Mouse (Mus musculus) lung, postnatal 0 days (tissue): ENCODE measurements around the gene Hoxa7. TPM values are rescaled to one million over a fixed set of nuclear protein-coding genes. Genes with fewer than 3 reads are reported as not detected.

Experiments used
- ATAC-seq: fragments of 200-750 bp; cut with Nextera tagmentation; 2 replicates; pipeline ENCODE4 v1.8.0; 2017; ENCODE audit warnings: moderate library complexity
- DNase-seq: peaks from one replicate; pipeline ENCODE4 v3.0.0-alpha.2; 2016; ENCODE audit warnings: low spot score
- H3K27ac ChIP-seq: fragments of 300-500 bp; sonication (generic); 2 replicates; pipeline ENCODE4 v1.5.1; 2014; ENCODE audit warnings: antibody characterized with exemption, mild to moderate bottlenecking, low read length, mixed read lengths
- H3K27me3 ChIP-seq: fragments of 300-500 bp; sonication (generic); replicated peaks from 2 replicates; pipeline ENCODE4 v1.6.1; 2014; ENCODE audit warnings: low read length, mixed read lengths; ENCODE audit not compliant: insufficient read depth
- H3K36me3 ChIP-seq: fragments of 300-500 bp; sonication (generic); 2 replicates; pipeline ENCODE4 v1.6.1; 2014; ENCODE audit warnings: low read length, mixed read lengths; ENCODE audit not compliant: insufficient read depth
- H3K4me1 ChIP-seq: fragments of 300-500 bp; sonication (generic); 2 replicates; pipeline ENCODE4 v1.6.1; 2014; ENCODE audit warnings: antibody characterized with exemption, low read depth, low read length, mixed read lengths; ENCODE audit not compliant: insufficient read depth
- H3K4me2 ChIP-seq: fragments of 300-500 bp; sonication (generic); replicated peaks from 2 replicates; pipeline ENCODE4 v1.6.1; 2014; ENCODE audit warnings: low read depth, mild to moderate bottlenecking, low read length, moderate library complexity, mixed read lengths
- H3K4me3 ChIP-seq: fragments of 300-500 bp; sonication (generic); 2 replicates; pipeline ENCODE4 v1.5.1; 2014; ENCODE audit warnings: low read depth, low read length
- H3K9ac ChIP-seq: fragments of 300-500 bp; sonication (generic); replicated peaks from 2 replicates; pipeline ENCODE4 v1.6.1; 2014; ENCODE audit warnings: low read depth, mild to moderate bottlenecking
- H3K9me3 ChIP-seq: fragments of 300-500 bp; sonication (generic); 2 replicates; pipeline ENCODE4 v1.6.1; 2016; ENCODE audit warnings: low read length, mixed read lengths
- CTCF ChIP-seq: IDR thresholded peaks from 2 replicates; pipeline ENCODE4 v1.5.1; 2016; ENCODE audit warnings: antibody characterized with exemption, mild to moderate bottlenecking
- EP300 ChIP-seq: IDR thresholded peaks from 2 replicates; pipeline ENCODE4 v1.6.1; 2016; ENCODE audit warnings: antibody characterized with exemption, mild to moderate bottlenecking, control low read depth
- WGBS: fragments of 180-500 bp; shearing (Covaris S2); extraction: QIAGEN DNeasy Blood & Tissue Kit; methylation state at CpG from one replicate; pipeline ENCODE4 v1.1.7; 2014; 5-methylcytosine and 5-hydroxymethylcytosine counted together
- polyA plus RNA-seq: library from polyadenylated mRNA; unstranded; fragments of >200 nt; fragmentation: Nextera tagmentation; extraction: Ambion mirVana; gene quantifications from 2 replicates; pipeline ENCODE4 v1.2.1, GENCODE M21; 2015

The Hoxa7 gene
- polyA plus RNA-seq, 1 experiment from 2014 or later = 8.7 TPM

- Histone ChIP-seq H3K4me1 (no peaks in the 10 kb centered on the region; the same call in 1 of the 2 replicates), H3K9me3 (no peaks in the 10 kb centered on the region), H3K27ac (no peak overlapping the region), H3K4me2 (no peak overlapping the region), H3K27me3 (peaks cover 95% of the 10 kb centered on the region), H3K9ac (no peak overlapping the region), H3K4me3 (no peak overlapping the region), H3K36me3 (no peaks in the 10 kb centered on the region)
- TF ChIP-seq EP300 (no peak), CTCF (no peak)
- DNase-seq (no peak), ATAC-seq (no peak)
- 26% methylated on average over 6 of the region's 6 CpGs for WGBS
Measured at GRCm38 (mm10) chr6:52235866-52236265, 14.2 kb upstream of the Hoxa7 start.

- Histone ChIP-seq H3K36me3 (no peaks in the 10 kb centered on the region), H3K4me1 (no peaks in the 10 kb centered on the region; the same call in 1 of the 2 replicates), H3K4me3 (no peak overlapping the region), H3K27me3 (peaks cover 95% of the 10 kb centered on the region), H3K9me3 (no peaks in the 10 kb centered on the region), H3K27ac (no peak overlapping the region), H3K9ac (no peak overlapping the region), H3K4me2 (no peak overlapping the region)
- DNase-seq = no peak
- ATAC-seq = no peak
- no peak for TF ChIP-seq EP300
- TF ChIP-seq CTCF = no peak
- WGBS = 38% methylated on average over 9 of the region's 9 CpGs
Measured at GRCm38 (mm10) chr6:52235267-52235666, 13.6 kb upstream of the Hoxa7 start.

- TF ChIP-seq CTCF = no peak
- TF ChIP-seq EP300 = no peak
- Histone ChIP-seq H3K4me3 (no peak overlapping the region), H3K27me3 (peaks cover 95% of the 10 kb centered on the region), H3K36me3 (no peaks in the 10 kb centered on the region), H3K9me3 (no peaks in the 10 kb centered on the region), H3K27ac (no peak overlapping the region), H3K9ac (no peak overlapping the region), H3K4me1 (no peaks in the 10 kb centered on the region), H3K4me2 (no peak overlapping the region)
- 4% methylated on average over 49 of the region's 68 CpGs for WGBS
- DNase-seq (no peak), ATAC-seq (no peak)
Measured at GRCm38 (mm10) chr6:52234428-52235140, 12.9 kb upstream of the Hoxa7 start.

GRCm38 (mm10) chr6:52233546-52234427, 12.1 kb upstream of the Hoxa7 start:
- TF ChIP-seq EP300 = no peak
- no peak for TF ChIP-seq CTCF
- DNase-seq (no peak), ATAC-seq (peak; percentile 19; the same call in 1 of the 2 replicates)
- Histone ChIP-seq H3K9me3 (no peaks in the 10 kb centered on the region), H3K4me2 (no peak overlapping the region), H3K9ac (no peak overlapping the region), H3K27ac (no peak overlapping the region), H3K36me3 (no peaks in the 10 kb centered on the region), H3K4me3 (no peak overlapping the region; the same call in 1 of the 2 replicates), H3K4me1 (no peaks in the 10 kb centered on the region), H3K27me3 (peaks cover 91% of the 10 kb centered on the region)
- 2% methylated on average over 63 of the region's 70 CpGs for WGBS

GRCm38 (mm10) chr6:52232984-52233545, 11.4 kb upstream of the Hoxa7 start:
- peaks cover 84% of the 10 kb centered on the region for H3K27me3 ChIP-seq
- H3K36me3 ChIP-seq = no peaks in the 10 kb centered on the region
- H3K9me3 ChIP-seq = no peaks in the 10 kb centered on the region
- no peak overlapping the region for H3K27ac ChIP-seq
- no peak overlapping the region for H3K9ac ChIP-seq
- 1% methylated on average over 23 of the region's 23 CpGs for WGBS
- no peak for DNase-seq
- no peak overlapping the region for H3K4me3 ChIP-seq
- H3K4me2 ChIP-seq = no peak overlapping the region
- TF ChIP-seq EP300 = no peak
- TF ChIP-seq CTCF = no peak
- no peak for ATAC-seq
- H3K4me1 ChIP-seq = no peaks in the 10 kb centered on the region

GRCm38 (mm10) chr6:52232568-52232965, 10.9 kb upstream of the Hoxa7 start:
- Histone ChIP-seq H3K9me3 (no peaks in the 10 kb centered on the region), H3K4me3 (no peak overlapping the region), H3K4me1 (no peaks in the 10 kb centered on the region), H3K27me3 (peaks cover 83% of the 10 kb centered on the region), H3K27ac (no peak overlapping the region), H3K4me2 (no peak overlapping the region), H3K9ac (no peak overlapping the region), H3K36me3 (no peaks in the 10 kb centered on the region)
- under 1% methylated on average over 18 of the region's 18 CpGs for WGBS
- TF ChIP-seq CTCF (peak; percentile 8; the same call in 1 of the 2 replicates), EP300 (no peak)
- DNase-seq (no peak), ATAC-seq (no peak)
